Mouse (Mus musculus) forebrain, postnatal 0 days (tissue): ENCODE results near the gene Usp16. TPM values are rescaled to one million over a fixed set of nuclear protein-coding genes. Genes with fewer than 3 reads are reported as not detected.

Experiments
- ATAC-seq: fragments of 200-750 bp; cut with Nextera tagmentation; 2 replicates; pipeline ENCODE4 v1.8.0; 2017; ENCODE audit warnings: mild to moderate bottlenecking, moderate library complexity
- DNase-seq: peaks from one replicate; pipeline ENCODE4 v3.0.0-alpha.2; 2015
- H3K27ac ChIP-seq: fragments of 300-500 bp; sonication (generic); 2 replicates; pipeline ENCODE4 v1.5.1; 2014; ENCODE audit warnings: low read depth, mild to moderate bottlenecking, antibody characterized with exemption, low read length, moderate library complexity, mixed read lengths
- H3K27me3 ChIP-seq: fragments of 300-500 bp; sonication (generic); 2 replicates; pipeline ENCODE4 v1.6.1; 2014; ENCODE audit warnings: mild to moderate bottlenecking, low read length, mixed read lengths; ENCODE audit not compliant: insufficient read depth
- H3K36me3 ChIP-seq: fragments of 300-500 bp; sonication (generic); 2 replicates; pipeline ENCODE4 v1.6.1; 2014; ENCODE audit warnings: mild to moderate bottlenecking, moderate library complexity; ENCODE audit not compliant: insufficient read depth
- H3K4me1 ChIP-seq: fragments of 300-500 bp; sonication (generic); 2 replicates; pipeline ENCODE4 v1.6.1; 2014; ENCODE audit warnings: antibody characterized with exemption; ENCODE audit not compliant: insufficient read depth
- H3K4me2 ChIP-seq: fragments of 300-500 bp; sonication (generic); 2 replicates; pipeline ENCODE4 v1.6.1; 2014; ENCODE audit warnings: low read depth, mild to moderate bottlenecking, moderate library complexity
- H3K4me3 ChIP-seq: fragments of 300-500 bp; sonication (generic); 2 replicates; pipeline ENCODE4 v1.5.1; 2014; ENCODE audit warnings: low read depth, low read length, mixed read lengths
- H3K9ac ChIP-seq: fragments of 300-500 bp; sonication (generic); 2 replicates; pipeline ENCODE4 v1.6.1; 2014; ENCODE audit warnings: mild to moderate bottlenecking
- H3K9me3 ChIP-seq: fragments of 300-500 bp; sonication (generic); 2 replicates; pipeline ENCODE4 v1.6.1; 2016; ENCODE audit warnings: low read length
- CTCF ChIP-seq: sonication (generic); IDR thresholded peaks from 2 replicates; pipeline ENCODE4 v1.5.1; 2016; ENCODE audit warnings: antibody characterized with exemption, control low read depth, low read depth
- WGBS: fragments of 180-500 bp; shearing (Covaris S2); extraction: QIAGEN DNeasy Blood & Tissue Kit; methylation state at CpG from one replicate; pipeline ENCODE4 v1.1.7; 2014; 5-methylcytosine and 5-hydroxymethylcytosine counted together
- polyA plus RNA-seq: library from polyadenylated mRNA; unstranded; fragments of >200 nt; fragmentation: Nextera tagmentation; extraction: Ambion mirVana; gene quantifications from 2 replicates; pipeline ENCODE4 v1.2.1, GENCODE M21; 2015
- total RNA-seq: library from RNA; depleted of rRNA; stranded (reverse); fragments of >200 nt; gene quantifications from 2 replicates; pipeline ENCODE4 v1.2.3, GENCODE M21; 2014

Gene Usp16
- total and polyA plus RNA-seq, 2 experiments from 2014 or later = 46.2 to 66.0 TPM

GRCm38 (mm10) chr16:87434946-87435345 lies 19.6 kb upstream of the Usp16 start:
- Histone ChIP-seq H3K9me3 (no peaks in the 10 kb centered on the region), H3K27me3 (no peaks in the 10 kb centered on the region), H3K9ac (no peak overlapping the region), H3K4me1 (peaks cover 2% of the 10 kb centered on the region; the same call in 1 of the 2 replicates), H3K27ac (no peak overlapping the region), H3K4me3 (no peak overlapping the region), H3K4me2 (no peak overlapping the region), H3K36me3 (no peaks in the 10 kb centered on the region)
- 91% methylated on average over 6 of the region's 6 CpGs for WGBS
- ATAC-seq (no peak), DNase-seq (no peak)
- no peak for TF ChIP-seq CTCF

DNA sequence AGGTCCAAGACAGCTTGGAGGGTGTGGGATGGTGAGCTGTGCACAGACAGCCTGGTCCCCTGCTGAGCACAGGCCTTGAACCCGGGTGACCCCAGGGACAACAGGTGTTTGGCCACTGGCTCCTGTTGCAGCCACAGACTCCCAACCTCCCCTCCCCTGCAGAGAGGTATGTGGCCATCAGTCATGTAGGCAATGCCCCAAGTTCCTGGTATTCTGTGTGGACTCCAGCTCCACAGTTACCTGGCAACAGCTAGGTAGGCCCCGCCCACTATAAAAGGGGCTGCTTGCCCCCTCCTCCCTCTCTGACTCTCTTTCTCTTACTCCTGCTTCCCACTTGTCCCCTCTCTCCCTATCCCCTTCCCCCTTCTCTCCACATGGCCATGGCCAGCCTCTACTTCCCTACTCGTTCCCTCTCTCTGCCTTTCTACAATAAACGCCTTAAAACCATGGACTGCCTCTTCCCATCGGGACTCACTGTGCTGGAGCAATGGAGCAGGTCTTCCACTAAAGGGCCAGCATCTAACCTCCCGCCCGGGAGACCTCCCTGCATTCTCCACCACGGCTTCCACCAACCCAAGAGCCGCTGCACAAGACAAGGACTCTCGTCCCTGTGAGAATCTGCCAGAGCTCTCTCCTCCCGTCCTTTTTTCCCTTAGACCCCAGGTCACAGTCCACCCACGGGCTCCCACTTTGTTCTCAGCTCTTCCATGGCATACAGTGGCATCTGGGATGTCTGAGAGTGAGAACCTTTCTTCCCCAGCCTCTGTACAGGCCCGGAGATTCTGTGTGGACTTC lies 18.9 kb upstream of the Usp16 start:
- no peak for TF ChIP-seq CTCF
- Histone ChIP-seq H3K27ac (no peak overlapping the region), H3K4me3 (no peak overlapping the region), H3K4me2 (no peak overlapping the region), H3K9ac (no peak overlapping the region), H3K9me3 (no peaks in the 10 kb centered on the region), H3K4me1 (peaks cover 2% of the 10 kb centered on the region; the same call in 1 of the 2 replicates), H3K27me3 (no peaks in the 10 kb centered on the region), H3K36me3 (no peaks in the 10 kb centered on the region)
- 84% methylated on average over 13 of the region's 13 CpGs for WGBS
- DNase-seq (no peak), ATAC-seq (no peak)

DNA sequence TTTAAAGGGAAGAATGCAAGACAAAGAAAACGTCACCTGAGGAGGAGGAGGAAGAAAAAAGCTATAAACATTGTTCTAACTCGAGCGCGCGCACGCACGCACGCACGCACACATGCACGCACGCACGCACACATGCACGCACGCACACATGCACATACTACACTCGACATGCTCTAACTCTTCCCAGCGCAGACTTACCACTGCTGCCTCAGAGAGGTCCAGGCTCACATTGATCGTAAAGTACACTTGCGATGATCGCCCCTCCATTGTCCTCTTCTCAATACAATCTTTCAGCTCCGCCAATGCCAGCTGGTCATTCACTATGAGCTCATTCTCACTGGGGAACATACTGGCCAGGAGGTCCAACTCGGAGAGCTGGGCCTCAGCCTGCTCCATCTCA lies 17.4 kb upstream of the Usp16 start:
- H3K27me3 ChIP-seq = no peaks in the 10 kb centered on the region
- no peaks in the 10 kb centered on the region for H3K36me3 ChIP-seq
- no peak for DNase-seq
- no peaks in the 10 kb centered on the region for H3K9me3 ChIP-seq
- H3K4me1 ChIP-seq = peaks cover 7% of the 10 kb centered on the region; the same call in 1 of the 2 replicates
- H3K9ac ChIP-seq = no peak overlapping the region
- H3K4me3 ChIP-seq = no peak overlapping the region
- ATAC-seq = no peak
- no peak overlapping the region for H3K4me2 ChIP-seq
- no peak overlapping the region for H3K27ac ChIP-seq
- TF ChIP-seq CTCF = no peak
- WGBS = 90% methylated on average over 21 of the region's 21 CpGs

DNA sequence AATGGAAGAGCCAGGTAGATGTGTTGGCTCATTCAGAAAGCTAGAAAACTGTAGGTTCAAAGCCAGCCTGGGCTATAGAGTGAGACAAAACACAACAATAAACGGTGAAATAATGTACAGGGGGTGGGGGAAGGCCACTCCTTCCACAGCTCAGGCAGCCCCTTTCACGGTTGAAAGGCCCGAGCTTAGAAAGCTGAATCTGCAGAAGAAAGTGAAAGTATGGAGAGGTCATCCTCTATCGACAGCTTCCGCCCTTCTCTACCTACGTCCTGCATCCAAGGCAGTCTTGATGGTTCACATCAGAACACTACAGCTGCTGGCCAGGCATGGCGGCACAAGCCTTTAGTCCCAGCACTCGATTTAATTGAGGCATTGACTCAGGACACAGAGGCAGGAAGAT lies 15.8 kb upstream of the Usp16 start:
- no peak for DNase-seq
- no peak overlapping the region for H3K4me3 ChIP-seq
- no peaks in the 10 kb centered on the region for H3K36me3 ChIP-seq
- H3K27ac ChIP-seq = no peak overlapping the region
- H3K27me3 ChIP-seq = no peaks in the 10 kb centered on the region
- peaks cover 7% of the 10 kb centered on the region; the same call in 1 of the 2 replicates for H3K4me1 ChIP-seq
- H3K9ac ChIP-seq = no peak overlapping the region
- H3K4me2 ChIP-seq = no peak overlapping the region
- no peak for TF ChIP-seq CTCF
- no peaks in the 10 kb centered on the region for H3K9me3 ChIP-seq
- WGBS = 84% methylated on average over 8 of the region's 8 CpGs
- no peak for ATAC-seq

GRCm38 (mm10) chr16:87440184-87440686 lies 14.3 kb upstream of the Usp16 start, which contains the start of gene Rwdd2b:
Gene Rwdd2b, minus strand, starts transcription at chr16:87440573.
- H3K9me3 ChIP-seq = no peaks in the 10 kb centered on the region
- under 1% methylated on average over 38 of the region's 38 CpGs for WGBS

GRCm38 (mm10) chr16:87441089-87441488 lies 13.4 kb upstream of the Usp16 start:
- 24% methylated on average over 9 of the region's 9 CpGs for WGBS

More at GRCm38 (mm10) chr16:87440184-87440686, 14.3 kb upstream of the Usp16 start, which contains the start of gene Rwdd2b:
- H3K4me3 ChIP-seq = peak within 1 kb of the TSS; percentile 72
- peak; percentile 96 for DNase-seq
- TF ChIP-seq CTCF = no peak
- ATAC-seq = peak; percentile 98
- peak within 1 kb of the TSS; percentile 94 for H3K27ac ChIP-seq
- H3K27me3 ChIP-seq = no peaks in the 10 kb centered on the region
- H3K4me1 ChIP-seq = peaks cover 7% of the 10 kb centered on the region; the same call in 1 of the 2 replicates
- H3K4me2 ChIP-seq = peak within 1 kb of the TSS; percentile 54
- peak within 1 kb of the TSS; percentile 90 for H3K9ac ChIP-seq
- no peaks in the 10 kb centered on the region for H3K36me3 ChIP-seq

GRCm38 (mm10) chr16:87442291-87442690 lies 12.2 kb upstream of the Usp16 start:
- H3K9me3 ChIP-seq = no peaks in the 10 kb centered on the region
- H3K27ac ChIP-seq = no peak overlapping the region
- H3K9ac ChIP-seq = no peak overlapping the region
- TF ChIP-seq CTCF = no peak
- ATAC-seq (no peak), DNase-seq (no peak)
- no peak overlapping the region for H3K4me2 ChIP-seq
- no peaks in the 10 kb centered on the region for H3K27me3 ChIP-seq
- 48% methylated on average over 5 of the region's 5 CpGs for WGBS
- H3K36me3 ChIP-seq = no peaks in the 10 kb centered on the region
- no peak overlapping the region for H3K4me3 ChIP-seq
- peaks cover 7% of the 10 kb centered on the region; the same call in 1 of the 2 replicates for H3K4me1 ChIP-seq

More at GRCm38 (mm10) chr16:87441089-87441488, 13.4 kb upstream of the Usp16 start:
- Histone ChIP-seq H3K9ac (peak overlapping the region; percentile 90; the same call in 1 of the 2 replicates), H3K4me1 (peaks cover 7% of the 10 kb centered on the region; the same call in 1 of the 2 replicates), H3K36me3 (no peaks in the 10 kb centered on the region), H3K9me3 (no peaks in the 10 kb centered on the region), H3K4me2 (peak overlapping the region; percentile 54), H3K27me3 (no peaks in the 10 kb centered on the region), H3K27ac (peak overlapping the region; percentile 94; the same call in 1 of the 2 replicates), H3K4me3 (peak overlapping the region; percentile 72)
- DNase-seq = peak; percentile 10
- ATAC-seq = no peak
- TF ChIP-seq CTCF = peak; percentile 59
